Comparison of ENCODE assay signal across 8 mouse cellular contexts in the genomic region with DNA sequence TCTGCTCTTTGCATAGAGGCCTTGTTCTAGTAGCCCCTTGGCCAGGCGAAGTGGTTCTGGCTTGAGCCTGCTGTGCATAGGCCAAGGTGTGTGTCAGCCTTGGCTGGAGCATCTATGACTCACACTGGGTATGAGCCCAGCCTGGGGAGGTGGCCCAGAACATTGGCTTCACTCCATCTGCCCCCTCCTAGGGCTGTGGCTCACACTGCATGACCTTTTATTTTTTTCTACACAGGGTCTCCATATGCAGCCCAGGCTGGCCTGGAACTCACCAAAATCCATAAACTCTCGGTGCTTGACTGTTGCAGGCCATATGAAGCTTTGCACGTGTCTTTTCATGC. TPM values are rescaled to one million over a fixed set of nuclear protein-coding genes. Genes with fewer than 3 reads are reported as not detected.
A peak's percentile ranks its signal among the peaks of the same experiment; 100 is the strongest.
DNase-seq lines count a peak whose midpoint lies in the region; ATAC-seq and TF ChIP-seq lines count a peak whose summit lies in the region.

No protein-coding gene starts in this region.

- ATAC-seq in hindbrain, embryonic 15.5 days (ENCODE audit: low FRiP score, low read depth), result no peak

- H3K4me1 ChIP-seq in kidney, adult 2 months (ENCODE audit: control insufficient read depth, insufficient read depth, low read length), result peaks cover 11% of the 10 kb centered on the region; the same call in 1 of the 2 replicates
- H3K4me1 ChIP-seq in embryonic fibroblast, embryonic 13.5 days (ENCODE audit: control insufficient read depth, insufficient read depth, low read length), result peaks cover 4% of the 10 kb centered on the region
- H3K4me1 ChIP-seq in hindbrain, embryonic 15.5 days (replicated peaks), result peaks cover 38% of the 10 kb centered on the region
- peaks cover 12% of the 10 kb centered on the region for H3K4me1 ChIP-seq in small intestine, adult 2 months (ENCODE audit: control insufficient read depth, insufficient read depth, insufficient read length, low read length)

- 62% methylated on average over 3 of the region's 3 CpGs for WGBS in kidney, adult 2 months
- 84% methylated on average over 3 of the region's 3 CpGs for WGBS in hindbrain, embryonic 15.5 days
- WGBS in small intestine, adult 2 months, result 60% methylated on average over 3 of the region's 3 CpGs

- H3K4me2 ChIP-seq in hindbrain, embryonic 15.5 days, result peak overlapping the region; percentile 61

- H3K9me3 ChIP-seq in hindbrain, embryonic 15.5 days, result no peaks in the 10 kb centered on the region

- no peak overlapping the region for H3K9ac ChIP-seq in hindbrain, embryonic 15.5 days

- no peak for TF ChIP-seq POLR2A in kidney, adult 2 months (IDR thresholded peaks at IDR 0.05; ENCODE audit: low read depth, low read length)
- TF ChIP-seq POLR2A in embryonic fibroblast, embryonic 13.5 days (IDR thresholded peaks at IDR 0.05; ENCODE audit: low read depth, low read length), result no peak; the same call in 1 of the 2 replicates
- no peak for TF ChIP-seq POLR2A in small intestine, adult 2 months (IDR thresholded peaks at IDR 0.05; ENCODE audit: low read depth, low read length)

- TF ChIP-seq CTCF in kidney, adult 2 months (conservative IDR thresholded peaks at IDR 0.05; ENCODE audit: insufficient read depth, insufficient read length, low read depth, low read length), result no peak
- no peak for TF ChIP-seq CTCF in embryonic fibroblast, embryonic 13.5 days (IDR thresholded peaks at IDR 0.05; ENCODE audit: borderline replicate concordance, insufficient read depth, low read length)
- TF ChIP-seq CTCF in small intestine, adult 2 months (IDR thresholded peaks at IDR 0.05; ENCODE audit: extremely low read depth, insufficient read length, insufficient replicate concordance, low read depth, low read length), result no peak

- no peak overlapping the region for H3K27ac ChIP-seq in kidney, adult 2 months (ENCODE audit: insufficient read depth, low read depth, low read length)
- peak overlapping the region; percentile 37 for H3K27ac ChIP-seq in embryonic fibroblast, embryonic 13.5 days (ENCODE audit: insufficient read depth, low read length)
- H3K27ac ChIP-seq in hindbrain, embryonic 15.5 days (replicated peaks), result peak overlapping the region; percentile 47
- 0 out of 2 replicates have a peak overlapping the region, but pooled peaks have one; percentile 1 for H3K27ac ChIP-seq in small intestine, adult 2 months (ENCODE audit: insufficient read depth, low read depth, low read length)

- no peak overlapping the region for H3K4me3 ChIP-seq in kidney, adult 2 months (ENCODE audit: insufficient read depth, low read depth, low read length)
- no peak overlapping the region for H3K4me3 ChIP-seq in embryonic fibroblast, embryonic 13.5 days (ENCODE audit: insufficient read depth, low read length)
- peak overlapping the region; percentile 5; the same call in 1 of the 2 replicates for H3K4me3 ChIP-seq in hindbrain, embryonic 15.5 days
- no peak overlapping the region for H3K4me3 ChIP-seq in small intestine, adult 2 months (ENCODE audit: low read depth, low read length)

- no peaks in the 10 kb centered on the region for H3K27me3 ChIP-seq in kidney, adult 2 months (replicated peaks; ENCODE audit: control insufficient read depth, insufficient read depth, low read length)
- H3K27me3 ChIP-seq in hindbrain, embryonic 15.5 days, result no peaks in the 10 kb centered on the region
- no peaks in the 10 kb centered on the region for H3K27me3 ChIP-seq in small intestine, adult 2 months (ENCODE audit: control insufficient read depth, insufficient read depth, low read length)

- no peaks in the 10 kb centered on the region for H3K36me3 ChIP-seq in kidney, adult 2 months (ENCODE audit: control insufficient read depth, insufficient read depth, low read length)
- no peaks in the 10 kb centered on the region for H3K36me3 ChIP-seq in hindbrain, embryonic 15.5 days
- H3K36me3 ChIP-seq in small intestine, adult 2 months (ENCODE audit: control insufficient read depth, insufficient read depth, low read length), result peaks cover 9% of the 10 kb centered on the region

- DNase-seq in kidney, adult 2 months, result peak; percentile 34
- DNase-seq in kidney, postnatal 14 days, result no peak
- DNase-seq in adipocyte (ENCODE audit: low spot score), result peak; percentile 91
- no peak for DNase-seq in kidney, postnatal 25 days
- no peak for DNase-seq in kidney, adult 8-10 months

RNA-seq across cellular contexts. Expression of a gene that starts 0.4 kb away (rescaled TPM):
- polyA plus RNA-seq in kidney, adult 2 months (2012; rRNA removed), result 0.03 and 0.12 TPM in 2 replicates
- not detected in 2 replicates for polyA plus RNA-seq in embryonic fibroblast, embryonic 13.5 days (2011; ENCODE audit: insufficient read length, low read depth, missing spikeins)
- 0.09 TPM in 2 replicates for polyA plus RNA-seq in hindbrain, embryonic 15.5 days (2015; fragmentation: Nextera tagmentation; extraction: Ambion mirVana)
- 0.03 and 0.05 TPM in 2 replicates for polyA plus RNA-seq in small intestine, adult 2 months (2012; rRNA removed)

RNA-seq across cellular contexts. Expression of a gene that starts 4.1 kb away (rescaled TPM):
- polyA plus RNA-seq in kidney, adult 2 months (2012; rRNA removed), result 158 and 201 TPM in 2 replicates
- polyA plus RNA-seq in embryonic fibroblast, embryonic 13.5 days (2011; ENCODE audit: insufficient read length, low read depth, missing spikeins), result 82.2 and 90.6 TPM in 2 replicates
- polyA plus RNA-seq in hindbrain, embryonic 15.5 days (2015; fragmentation: Nextera tagmentation; extraction: Ambion mirVana), result 98.4 and 105 TPM in 2 replicates
- polyA plus RNA-seq in small intestine, adult 2 months (2012; rRNA removed), result 419 and 1,098 TPM in 2 replicates

RNA-seq across cellular contexts. Expression of a gene that starts 15.5 kb away (rescaled TPM):
- 0.61 and 0.99 TPM in 2 replicates for polyA plus RNA-seq in kidney, adult 2 months (2012; rRNA removed)
- not detected in 2 replicates for polyA plus RNA-seq in embryonic fibroblast, embryonic 13.5 days (2011; ENCODE audit: insufficient read length, low read depth, missing spikeins)
- not detected in 2 replicates for polyA plus RNA-seq in hindbrain, embryonic 15.5 days (2015; fragmentation: Nextera tagmentation; extraction: Ambion mirVana)
- polyA plus RNA-seq in small intestine, adult 2 months (2012; rRNA removed), result 42.0 and 73.6 TPM in 2 replicates

RNA-seq across cellular contexts. Expression of a gene that starts 20.7 kb away (rescaled TPM):
- 81.6 and 113 TPM in 2 replicates for polyA plus RNA-seq in kidney, adult 2 months (2012; rRNA removed)
- polyA plus RNA-seq in embryonic fibroblast, embryonic 13.5 days (2011; ENCODE audit: insufficient read length, low read depth, missing spikeins), result not detected in 2 replicates
- 0.21 and 0.35 TPM in 2 replicates for polyA plus RNA-seq in hindbrain, embryonic 15.5 days (2015; fragmentation: Nextera tagmentation; extraction: Ambion mirVana)
- 6.5 and 6.8 TPM in 2 replicates for polyA plus RNA-seq in small intestine, adult 2 months (2012; rRNA removed)

RNA-seq across cellular contexts. Expression of a gene that starts 29.8 kb away (rescaled TPM):
- polyA plus RNA-seq in kidney, adult 2 months (2012; rRNA removed), result 106 and 120 TPM in 2 replicates
- polyA plus RNA-seq in embryonic fibroblast, embryonic 13.5 days (2011; ENCODE audit: insufficient read length, low read depth, missing spikeins), result 54.9 and 60.2 TPM in 2 replicates
- 192 and 193 TPM in 2 replicates for polyA plus RNA-seq in hindbrain, embryonic 15.5 days (2015; fragmentation: Nextera tagmentation; extraction: Ambion mirVana)
- polyA plus RNA-seq in small intestine, adult 2 months (2012; rRNA removed), result 109 and 152 TPM in 2 replicates

Comparison
In these comparisons a context has a peak if more than half of its experiments do, and no peak if none do; other contexts are left out.
1. DNase-seq: peak in kidney, adult 2 months (single experiment) and adipocyte (single experiment); none in kidney, postnatal 14 days (single experiment), kidney, postnatal 25 days (0 of 2) and kidney, adult 8-10 months (0 of 2).
2. RNA of a gene that starts 15.5 kb away (polyA plus RNA-seq): 42.0 to 73.6 TPM in small intestine, adult 2 months; 0.61 to 0.99 TPM in kidney, adult 2 months, not detected in hindbrain, embryonic 15.5 days and not detected in embryonic fibroblast, embryonic 13.5 days; every median in the first group is over 10 times any median in the second.